Mouse (Mus musculus): ENCODE measurements around the gene Ppp2r1a. TPM values are rescaled to one million over a fixed set of nuclear protein-coding genes. Genes with fewer than 3 reads are reported as not detected.

Gene Ppp2r1a
- 100 to 1,000 TPM in 14 of 26 experiments, 10 to 100 TPM in 12; 57.7 to 147 (median 102) TPM for total RNA-seq (2018; cell fraction: chromatin; rRNA removed)
- 100 to 1,000 TPM; 184 to 258 (median 228) TPM for total RNA-seq (2018; cell fraction: cytosol; rRNA removed)
- total RNA-seq (2018; cell fraction: nucleus; rRNA removed) = 100 to 1,000 TPM in 23 of 26 experiments, 10 to 100 TPM in 3; 83.9 to 281 (median 149) TPM
- polyA plus RNA-seq (2018) = 155 to 220 TPM (median 207 TPM) in 3 replicates

DNA sequence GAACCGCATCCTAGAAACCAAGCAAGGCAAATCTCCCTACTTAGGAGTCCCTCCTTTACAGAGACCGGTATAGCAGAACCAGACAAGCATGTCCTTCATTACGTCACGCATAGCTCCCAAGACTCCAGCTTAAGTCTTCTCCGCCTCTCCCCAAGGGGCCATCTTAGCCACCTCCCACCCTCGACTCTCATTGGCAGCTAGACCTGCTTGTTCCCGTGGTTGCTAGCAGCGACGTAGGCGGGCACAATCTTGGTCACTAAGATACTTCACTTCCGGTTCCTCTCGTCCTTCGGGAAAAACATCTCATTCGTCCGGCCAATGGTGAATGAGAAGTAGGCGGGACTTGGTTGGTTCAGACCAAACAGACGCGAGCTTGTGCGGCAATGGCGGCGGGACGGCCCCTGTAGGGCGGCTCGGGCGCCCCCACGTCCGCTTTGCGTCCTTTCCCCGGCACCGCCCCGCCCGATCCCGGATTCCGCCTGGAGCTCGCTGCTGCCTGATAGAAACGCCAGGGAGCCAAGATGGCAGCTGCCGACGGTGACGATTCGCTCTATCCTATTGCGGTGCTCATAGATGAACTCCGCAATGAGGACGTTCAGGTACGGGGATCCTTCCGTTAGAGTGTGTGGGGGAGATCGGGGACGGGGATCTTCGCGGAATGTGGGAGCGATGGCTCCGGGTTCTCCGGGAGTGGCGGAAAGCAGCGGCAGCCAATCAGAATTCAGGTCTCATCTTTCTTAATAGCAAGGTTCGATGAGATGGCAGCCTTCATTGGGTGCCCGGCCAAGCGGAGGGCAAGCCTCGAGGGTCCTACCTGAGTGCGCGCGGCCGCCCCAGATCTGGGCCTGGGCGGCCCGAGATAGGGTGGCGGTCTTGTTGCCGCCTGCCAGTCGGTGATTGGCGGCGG, at the start of gene Ppp2r1a:
Gene Ppp2r1a (plus strand): TSS at position 327 of the 907 bp plus-strand sequence.
- under 1% methylated on average over 52 of the region's 69 CpGs for WGBS (ENCODE audit: missing documents)
- H3K36me3 ChIP-seq (ENCODE audit: inconsistent target) = no peaks in the 10 kb centered on the region
- H3K27ac ChIP-seq = peak within 1 kb of the TSS; percentile 84
- H3K4me3 ChIP-seq (ENCODE audit: inconsistent target) = peak within 1 kb of the TSS; percentile 87
- peaks cover 48% of the 10 kb centered on the region for H3K79me2 ChIP-seq (ENCODE audit: inconsistent target)

DNA sequence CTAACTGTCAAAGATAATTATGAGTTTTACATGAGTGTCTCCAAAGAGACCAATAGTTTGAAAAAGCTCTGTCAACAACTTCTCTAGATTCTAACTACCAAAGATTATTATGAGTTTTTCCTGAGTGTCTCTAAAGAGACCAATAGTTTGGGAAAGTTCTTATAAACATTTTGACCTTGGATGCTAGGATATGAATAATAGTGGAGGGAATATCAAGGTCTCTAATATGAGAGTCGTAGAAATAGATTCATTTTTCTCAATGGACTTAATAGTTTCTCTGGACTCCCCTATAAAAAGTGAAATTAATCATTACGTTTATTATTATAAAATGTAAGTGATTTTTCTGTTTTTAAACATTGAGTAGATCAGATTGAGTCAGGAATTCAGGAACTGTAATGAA, 40.1 kb upstream of the Ppp2r1a start, which contains the start of gene Vmn1r231:
Gene Vmn1r231 (minus strand): TSS at position 101 of the 400 bp plus-strand sequence.
- WGBS (ENCODE audit: missing documents) = 85% methylated on average over 2 of the region's 2 CpGs
- H3K79me2 ChIP-seq (ENCODE audit: inconsistent target) = no peaks in the 10 kb centered on the region
- no peaks in the 10 kb centered on the region for H3K36me3 ChIP-seq (ENCODE audit: inconsistent target)
- no peak within 1 kb of the TSS for H3K4me3 ChIP-seq (ENCODE audit: inconsistent target)
- H3K27ac ChIP-seq = no peak within 1 kb of the TSS

GRCm38 (mm10) chr17:20919614-20920013, 25.5 kb upstream of the Ppp2r1a start, which contains the start of gene Vmn1r232:
Gene Vmn1r232 (minus strand): TSS chr17:20919714.
- H3K79me2 ChIP-seq (ENCODE audit: inconsistent target) = no peaks in the 10 kb centered on the region
- H3K4me3 ChIP-seq (ENCODE audit: inconsistent target) = no peak within 1 kb of the TSS
- no peak within 1 kb of the TSS for H3K27ac ChIP-seq
- H3K36me3 ChIP-seq (ENCODE audit: inconsistent target) = no peaks in the 10 kb centered on the region
- WGBS (ENCODE audit: missing documents) = 67% methylated on average over 1 of the region's 1 CpGs

- H3K4me3 ChIP-seq (ENCODE audit: inconsistent target) = peak overlapping the region; percentile 57
- 43% methylated on average over 3 of the region's 3 CpGs for WGBS (ENCODE audit: missing documents)
- peak overlapping the region; percentile 73 for H3K27ac ChIP-seq
Measured at GRCm38 (mm10) chr17:20944226-20944625, 885 bp upstream of the Ppp2r1a start.

GRCm38 (mm10) chr17:20946026-20946565, 985 bp downstream of the Ppp2r1a start:
- H3K79me2 ChIP-seq (ENCODE audit: inconsistent target) = peaks cover 56% of the 10 kb centered on the region
- H3K4me3 ChIP-seq (ENCODE audit: inconsistent target) = peak overlapping the region; percentile 87
- H3K36me3 ChIP-seq (ENCODE audit: inconsistent target) = 0 out of 2 replicates have a peak, but pooled peaks cover under 1% of the 10 kb centered on the region
- WGBS (ENCODE audit: missing documents) = 2% methylated on average over 13 of the region's 13 CpGs
- peak overlapping the region; percentile 84 for H3K27ac ChIP-seq

More at GRCm38 (mm10) chr17:20944226-20944625, 885 bp upstream of the Ppp2r1a start:
- H3K79me2 ChIP-seq (ENCODE audit: inconsistent target) = peaks cover 37% of the 10 kb centered on the region
- no peaks in the 10 kb centered on the region for H3K36me3 ChIP-seq (ENCODE audit: inconsistent target)

DNA sequence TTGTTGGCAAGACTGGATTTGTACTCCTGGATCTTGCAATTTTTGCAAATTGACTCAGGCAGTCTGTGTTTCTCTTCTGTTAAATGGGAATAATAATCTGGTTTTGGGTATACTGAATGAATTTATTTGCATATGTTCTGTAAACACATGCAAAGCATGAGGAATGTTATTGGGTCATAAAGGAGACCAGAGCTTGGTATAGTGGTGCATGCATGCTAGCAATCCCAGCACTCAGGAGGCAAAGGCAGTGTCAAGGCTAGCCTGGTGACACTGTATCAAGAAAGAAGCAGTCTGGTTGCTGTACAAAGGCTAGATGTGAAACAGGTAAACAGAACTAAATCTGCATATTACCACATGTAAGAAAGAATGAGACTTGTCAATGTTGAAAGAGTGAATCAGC, 1.5 kb downstream of the Ppp2r1a start:
- Histone ChIP-seq H3K27ac (0 out of 2 replicates have a peak overlapping the region, but pooled peaks have one; percentile 84), H3K36me3 (ENCODE audit: inconsistent target) (peaks cover 6% of the 10 kb centered on the region; the same call in 1 of the 2 replicates), H3K4me3 (ENCODE audit: inconsistent target) (peak overlapping the region; percentile 87), H3K79me2 (ENCODE audit: inconsistent target) (peaks cover 62% of the 10 kb centered on the region)

DNA sequence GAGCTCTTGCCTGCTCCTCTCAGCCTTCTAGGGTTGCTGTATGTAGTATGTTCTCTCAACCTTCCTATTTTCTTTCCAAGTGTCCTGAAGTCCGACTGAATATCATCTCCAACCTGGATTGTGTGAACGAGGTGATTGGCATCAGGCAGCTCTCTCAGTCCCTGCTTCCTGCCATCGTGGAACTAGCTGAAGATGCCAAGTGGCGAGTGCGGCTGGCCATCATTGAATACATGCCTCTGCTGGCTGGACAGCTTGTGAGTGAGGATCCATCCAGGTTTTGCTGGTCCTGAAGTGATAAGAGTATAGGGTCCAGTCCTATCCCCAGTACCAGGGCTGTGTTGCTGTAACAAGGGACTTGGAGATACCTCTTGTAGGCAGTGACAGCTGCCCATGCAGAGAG, 15.3 kb downstream of the Ppp2r1a start:
- Histone ChIP-seq H3K36me3 (ENCODE audit: inconsistent target) (peaks cover 90% of the 10 kb centered on the region), H3K27ac (no peak overlapping the region), H3K79me2 (ENCODE audit: inconsistent target) (no peaks in the 10 kb centered on the region), H3K4me3 (ENCODE audit: inconsistent target) (no peak overlapping the region)
- WGBS (ENCODE audit: missing documents) = 98% methylated on average over 5 of the region's 5 CpGs

DNA sequence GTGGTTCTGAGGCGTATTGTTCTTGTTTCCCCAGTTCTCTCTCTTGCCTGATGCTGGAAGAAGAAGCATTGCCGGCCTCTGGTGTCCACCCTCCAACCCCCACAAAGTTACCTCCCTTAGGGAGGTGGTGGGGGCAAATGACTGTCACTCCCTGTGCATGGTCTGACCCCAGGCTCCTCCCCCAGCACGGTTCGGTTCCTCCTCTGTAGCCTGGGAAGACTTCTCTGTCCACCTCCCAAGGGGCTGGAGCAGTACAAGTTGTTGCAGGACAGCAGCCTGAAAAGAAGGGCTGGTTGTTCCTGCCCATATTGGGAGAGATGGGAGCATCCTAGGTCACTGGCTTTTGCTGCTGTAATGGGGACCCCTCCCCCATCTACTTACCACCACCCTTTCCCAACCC, 20.3 kb downstream of the Ppp2r1a start:
- no peak overlapping the region for H3K4me3 ChIP-seq (ENCODE audit: inconsistent target)
- no peaks in the 10 kb centered on the region for H3K79me2 ChIP-seq (ENCODE audit: inconsistent target)
- peaks cover 76% of the 10 kb centered on the region for H3K36me3 ChIP-seq (ENCODE audit: inconsistent target)
- 90% methylated on average over 4 of the region's 4 CpGs for WGBS (ENCODE audit: missing documents)
- no peak overlapping the region for H3K27ac ChIP-seq

DNA sequence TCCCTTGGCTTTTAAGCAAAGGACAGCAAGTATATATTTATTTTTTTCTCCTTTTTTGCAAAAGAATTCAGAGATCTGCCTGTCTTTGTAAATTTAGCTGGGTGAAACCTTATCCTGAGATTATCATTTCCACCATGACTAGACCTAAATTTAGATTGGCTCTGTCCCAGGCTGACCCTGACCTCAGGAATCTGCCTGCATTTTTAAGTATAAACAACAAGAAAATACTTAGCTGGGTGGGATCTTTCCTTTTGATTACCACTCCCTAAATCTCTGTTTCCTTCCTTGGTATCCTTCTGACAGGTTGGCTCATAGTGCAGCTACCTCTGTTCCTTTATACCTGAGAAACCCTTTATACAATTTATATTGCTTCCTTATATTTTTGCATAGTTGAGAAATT, 21.6 kb downstream of the Ppp2r1a start:
- Histone ChIP-seq H3K79me2 (ENCODE audit: inconsistent target) (no peaks in the 10 kb centered on the region), H3K36me3 (ENCODE audit: inconsistent target) (peaks cover 63% of the 10 kb centered on the region), H3K4me3 (ENCODE audit: inconsistent target) (no peak overlapping the region), H3K27ac (no peak overlapping the region)

DNA sequence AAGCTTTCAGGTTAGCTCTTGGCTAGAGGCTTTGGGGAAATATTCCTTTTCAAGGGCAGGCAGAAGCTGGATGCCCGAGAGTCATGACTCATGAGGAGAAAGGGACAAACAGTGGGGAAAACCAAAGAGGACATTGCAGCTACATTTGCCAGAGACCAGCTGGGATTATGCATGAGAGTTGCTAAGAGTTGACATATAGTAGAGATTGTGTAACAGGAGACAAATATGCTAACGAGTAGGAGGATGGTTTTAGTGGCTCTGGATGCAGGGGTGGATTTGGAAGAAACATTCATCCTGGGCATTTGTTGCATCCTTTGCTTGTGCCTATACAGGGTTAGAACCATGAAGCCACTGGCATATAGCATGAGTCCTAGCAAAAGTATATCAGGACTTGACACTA, 48.6 kb downstream of the Ppp2r1a start:
- WGBS (ENCODE audit: missing documents) = 84% methylated on average over 2 of the region's 2 CpGs
- H3K4me3 ChIP-seq (ENCODE audit: inconsistent target) = no peak overlapping the region

GRCm38 (mm10) chr17:20996364-20996763, 51.3 kb downstream of the Ppp2r1a start, which contains the start of gene Vmn1r233:
Gene Vmn1r233 (minus strand): TSS chr17:20996464.
- H3K79me2 ChIP-seq (ENCODE audit: inconsistent target) = no peaks in the 10 kb centered on the region
- no peak within 1 kb of the TSS for H3K27ac ChIP-seq
- H3K4me3 ChIP-seq (ENCODE audit: inconsistent target) = no peak within 1 kb of the TSS
- no peaks in the 10 kb centered on the region for H3K36me3 ChIP-seq (ENCODE audit: inconsistent target)

More for the DNA sequence above, 48.6 kb downstream of the Ppp2r1a start:
- H3K36me3 ChIP-seq (ENCODE audit: inconsistent target) = no peaks in the 10 kb centered on the region
- H3K79me2 ChIP-seq (ENCODE audit: inconsistent target) = no peaks in the 10 kb centered on the region
- H3K27ac ChIP-seq = no peak overlapping the region

GRCm38 (mm10) chr17:21008382-21009331, 63.5 kb downstream of the Ppp2r1a start, which contains the start of gene Zfp160:
Gene Zfp160 (plus strand): TSS chr17:21008903.
- 7% methylated on average over 36 of the region's 36 CpGs for WGBS (ENCODE audit: missing documents)
- Histone ChIP-seq H3K36me3 (ENCODE audit: inconsistent target) (peaks cover 14% of the 10 kb centered on the region; the same call in 1 of the 2 replicates), H3K4me3 (ENCODE audit: inconsistent target) (peak within 1 kb of the TSS; percentile 98), H3K79me2 (ENCODE audit: inconsistent target) (peaks cover 34% of the 10 kb centered on the region), H3K27ac (peak within 1 kb of the TSS; percentile 56)

DNA sequence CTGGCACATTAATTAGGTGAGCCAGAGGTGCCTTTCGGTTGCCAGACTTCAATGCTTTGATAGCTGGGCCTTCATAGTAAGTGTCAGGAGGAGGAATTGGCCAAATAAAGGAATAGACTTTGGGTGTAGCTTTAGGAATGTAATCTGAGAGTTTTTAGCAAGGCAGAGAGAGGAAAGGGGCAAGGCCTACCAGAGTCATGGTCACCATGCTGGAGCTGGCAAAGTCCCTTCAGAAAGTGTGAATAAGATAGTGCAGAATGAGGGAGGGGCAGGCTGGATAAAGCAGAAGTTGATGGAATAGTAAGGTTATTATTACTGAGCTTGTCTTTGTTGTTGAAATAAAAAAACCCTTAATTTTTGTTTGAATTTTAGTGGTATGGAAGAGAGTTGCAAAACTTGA, 64.6 kb downstream of the Ppp2r1a start:
- H3K4me3 ChIP-seq (ENCODE audit: inconsistent target) = peak overlapping the region; percentile 98
- H3K27ac ChIP-seq = peak overlapping the region; percentile 56
- 60% methylated on average over 1 of the region's 1 CpGs for WGBS (ENCODE audit: missing documents)

More for the DNA sequence above, 64.6 kb downstream of the Ppp2r1a start:
- H3K79me2 ChIP-seq (ENCODE audit: inconsistent target) = peaks cover 34% of the 10 kb centered on the region
- peaks cover 23% of the 10 kb centered on the region; the same call in 1 of the 2 replicates for H3K36me3 ChIP-seq (ENCODE audit: inconsistent target)
